26 mouse cellular contexts compared by ENCODE assay signal in the genomic region with DNA sequence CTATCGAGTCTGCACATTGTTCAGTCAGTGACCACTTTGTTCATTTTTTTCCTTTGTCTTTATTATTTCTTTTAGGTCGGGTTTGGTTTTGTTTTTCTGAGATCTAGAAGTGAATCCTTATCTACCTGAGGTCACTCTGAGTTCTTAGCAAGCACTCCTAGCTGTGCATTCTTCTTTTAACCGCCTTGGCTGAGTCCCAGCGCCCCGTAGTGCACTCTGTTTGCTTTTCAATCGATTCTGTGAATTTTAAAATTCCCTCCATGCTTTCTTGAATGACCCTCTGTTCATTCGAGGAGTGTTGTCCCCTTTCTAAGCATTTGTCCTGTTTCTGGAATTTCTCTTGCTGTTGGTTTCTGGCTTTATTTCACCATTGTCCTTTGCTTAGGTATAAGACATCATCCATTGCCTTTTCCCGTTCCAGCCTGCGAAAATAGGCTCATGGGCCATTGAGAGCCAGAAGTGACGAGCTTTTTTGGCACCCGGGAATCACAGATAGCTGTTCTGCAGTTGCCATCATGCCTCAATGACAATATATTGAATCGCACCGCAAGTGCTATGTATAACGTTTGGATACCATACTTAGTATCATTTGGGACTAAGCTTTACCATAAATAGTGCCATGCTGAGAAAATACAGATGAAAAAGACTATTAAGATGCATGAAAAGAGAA. TPM values are rescaled to one million over a fixed set of nuclear protein-coding genes. Genes with fewer than 3 reads are reported as not detected.
DNase-seq lines count a peak whose midpoint lies in the region; ATAC-seq and TF ChIP-seq lines count a peak whose summit lies in the region.
"Had no signal": no experiment of that assay in that cellular context is flagged by ENCODE, and none has a peak within 500 bp of the region (broad histone marks: within the 10 kb centered on the region; RNA-seq: fewer than 3 reads in every experiment).

No protein-coding gene starts in this region.

- no peak for TF ChIP-seq CTCF in cerebellum, adult 2 months (IDR thresholded peaks at IDR 0.05; ENCODE audit: borderline replicate concordance, insufficient read depth, low read depth, low read length)

- H3K4me2 ChIP-seq in liver, embryonic 13.5 days = no peak overlapping the region
- no peak overlapping the region for H3K4me2 ChIP-seq in liver, embryonic 11.5 days
- H3K4me2 ChIP-seq: embryonic facial prominence, embryonic 12.5 days; heart, embryonic 15.5 days; hindbrain, embryonic 12.5 days; lung, embryonic 14.5 days had no signal

- no peak for TF ChIP-seq POLR2A in cerebellum, adult 2 months (IDR thresholded peaks at IDR 0.05; ENCODE audit: borderline replicate concordance, insufficient read depth, low read length)

- ATAC-seq in liver, embryonic 13.5 days (ENCODE audit: low read depth) = no peak
- ATAC-seq in liver, embryonic 11.5 days (replicated peaks; ENCODE audit: low FRiP score) = no peak
- ATAC-seq: inflammation-experienced regulatory T-cells, adult 6 months had no signal

- H3K9ac ChIP-seq in liver, embryonic 13.5 days = peak overlapping the region; percentile 10; the same call in 1 of the 2 replicates
- no peak overlapping the region for H3K9ac ChIP-seq in liver, embryonic 11.5 days (ENCODE audit: low read depth, low read length)
- H3K9ac ChIP-seq: embryonic facial prominence, embryonic 12.5 days; heart, embryonic 15.5 days; hindbrain, embryonic 12.5 days; liver, embryonic 14.5 days; lung, embryonic 14.5 days had no signal

- H3K27me3 ChIP-seq in cerebellum, adult 2 months (ENCODE audit: control insufficient read depth, insufficient read depth, low read length) = no peaks in the 10 kb centered on the region
- no peaks in the 10 kb centered on the region for H3K27me3 ChIP-seq in heart, embryonic 10.5 days (ENCODE audit: insufficient read depth, poor library complexity, severe bottlenecking)
- H3K27me3 ChIP-seq in liver, embryonic 13.5 days = peaks cover 9% of the 10 kb centered on the region; the same call in 1 of the 2 replicates
- no peaks in the 10 kb centered on the region for H3K27me3 ChIP-seq in liver, embryonic 11.5 days (replicated peaks; ENCODE audit: control insufficient read depth, insufficient read depth, low read length)
- H3K27me3 ChIP-seq: embryonic facial prominence, embryonic 12.5 days; heart, embryonic 15.5 days; hindbrain, embryonic 12.5 days had no signal

- H3K9me3 ChIP-seq in heart, embryonic 10.5 days = no peaks in the 10 kb centered on the region
- H3K9me3 ChIP-seq in liver, embryonic 13.5 days (replicated peaks) = no peaks in the 10 kb centered on the region
- no peaks in the 10 kb centered on the region for H3K9me3 ChIP-seq in liver, embryonic 11.5 days (ENCODE audit: control insufficient read depth, low read length)
- H3K9me3 ChIP-seq: embryonic facial prominence, embryonic 12.5 days; G1E; heart, embryonic 15.5 days; hindbrain, embryonic 12.5 days had no signal

- H3K27ac ChIP-seq in cerebellum, adult 2 months (ENCODE audit: insufficient read depth, low read length) = no peak overlapping the region
- H3K27ac ChIP-seq in heart, embryonic 10.5 days = no peak overlapping the region
- H3K27ac ChIP-seq in liver, embryonic 13.5 days = no peak overlapping the region
- no peak overlapping the region for H3K27ac ChIP-seq in liver, embryonic 11.5 days (ENCODE audit: low read depth, low read length)
- H3K27ac ChIP-seq: embryonic facial prominence, embryonic 12.5 days; heart, embryonic 15.5 days; hindbrain, embryonic 12.5 days; left cerebral cortex, adult 2 months; liver, embryonic 14.5 days had no signal

- H3K4me1 ChIP-seq in cerebellum, adult 2 months (ENCODE audit: control insufficient read depth, insufficient read depth, low read length) = no peaks in the 10 kb centered on the region
- H3K4me1 ChIP-seq in heart, embryonic 10.5 days = 0 out of 2 replicates have a peak, but pooled peaks cover 10% of the 10 kb centered on the region
- H3K4me1 ChIP-seq in liver, embryonic 13.5 days (replicated peaks) = peaks cover 33% of the 10 kb centered on the region
- H3K4me1 ChIP-seq in liver, embryonic 11.5 days (replicated peaks; ENCODE audit: control insufficient read depth, insufficient read depth, low read length) = no peaks in the 10 kb centered on the region; the same call in 1 of the 2 replicates
- H3K4me1 ChIP-seq: embryonic facial prominence, embryonic 12.5 days; heart, embryonic 15.5 days; hindbrain, embryonic 12.5 days had no signal

- H3K4me3 ChIP-seq in cerebellum, adult 2 months (replicated peaks; ENCODE audit: insufficient read depth, low read depth, low read length) = no peak overlapping the region
- H3K4me3 ChIP-seq in heart, embryonic 10.5 days = no peak overlapping the region
- no peak overlapping the region for H3K4me3 ChIP-seq in liver, embryonic 13.5 days (replicated peaks)
- no peak overlapping the region for H3K4me3 ChIP-seq in liver, embryonic 11.5 days (ENCODE audit: low read depth, low read length)
- H3K4me3 ChIP-seq: embryonic facial prominence, embryonic 12.5 days; heart, embryonic 15.5 days; hindbrain, embryonic 12.5 days; left cerebral cortex, adult 2 months had no signal

- WGBS in cerebellum, adult 2 months = 16% methylated on average over 14 of the region's 14 CpGs
- WGBS in heart, embryonic 10.5 days = 73% methylated on average over 14 of the region's 14 CpGs
- 68% methylated on average over 14 of the region's 14 CpGs for WGBS in liver, embryonic 13.5 days (ENCODE audit: insufficient replicate concordance)
- 71% methylated on average over 14 of the region's 14 CpGs for WGBS in liver, embryonic 11.5 days

- H3K36me3 ChIP-seq in heart, embryonic 10.5 days = no peaks in the 10 kb centered on the region
- H3K36me3 ChIP-seq in liver, embryonic 13.5 days = no peaks in the 10 kb centered on the region
- no peaks in the 10 kb centered on the region for H3K36me3 ChIP-seq in liver, embryonic 11.5 days (ENCODE audit: control insufficient read depth, insufficient read depth, low read length)
- H3K36me3 ChIP-seq: embryonic facial prominence, embryonic 12.5 days; G1E; heart, embryonic 15.5 days; hindbrain, embryonic 12.5 days had no signal

- DNase-seq in cerebellum, postnatal 14 days = peak; percentile 41 to 42
- no peak for DNase-seq in cerebellum, adult 2 months
- DNase-seq in heart, adult 11 months = peak; percentile 42
- no peak for DNase-seq in heart, embryonic 10.5 days (ENCODE audit: low spot score)
- no peak for DNase-seq in liver, embryonic 13.5 days
- DNase-seq in liver, embryonic 11.5 days (ENCODE audit: low spot score) = no peak
- DNase-seq in R1 (ENCODE audit: low read depth, low spot score) = peak; percentile 46
- DNase-seq: adrenal gland, postnatal 25 days; cerebellum, adult 8-10 months; embryo, embryonic 11 days; gastrocnemius, postnatal 10 days; kidney, adult 11 months; kidney, postnatal 14 days; lung, embryonic 14.5 days; lung, postnatal 14 days; retina, postnatal 1 day; right cerebral cortex, postnatal 14 days; thymus, postnatal 4 days had no signal

RNA-seq across cellular contexts. Expression of gene Slc30a10, which starts 42.3 kb away (rescaled TPM):
- polyA plus RNA-seq in cerebellum, adult 2 months (2012; rRNA removed) = 5.4 and 6.0 TPM in 2 replicates
- polyA plus RNA-seq in heart, embryonic 10.5 days (2016; fragmentation: Nextera tagmentation; extraction: Ambion mirVana) = 3.5 and 3.9 TPM in 2 replicates
- polyA plus RNA-seq in liver, embryonic 13.5 days (2015; fragmentation: Nextera tagmentation; extraction: Ambion mirVana) = 10.4 and 12.5 TPM in 2 replicates
- polyA plus RNA-seq in liver, embryonic 11.5 days (2014; fragmentation: Nextera tagmentation; extraction: Ambion mirVana) = 22.8 and 23.5 TPM in 2 replicates
- polyA plus RNA-seq: inflammation-experienced regulatory T-cells, adult 6 months; testis, adult 2 months had no signal

Comparison
In these comparisons a context has a peak if more than half of its experiments do, and no peak if none do; other contexts are left out.
1. DNase-seq: peak in cerebellum, postnatal 14 days (2 of 2), heart, adult 11 months (single experiment) and R1 (single experiment); none in cerebellum, adult 2 months (0 of 2), heart, embryonic 10.5 days (single experiment), liver, embryonic 13.5 days (single experiment) and liver, embryonic 11.5 days (single experiment).